Mouse (Mus musculus) kidney, adult 9 months (tissue): ENCODE results near the gene Wdpcp.

Experiments
- DNase-seq: peaks from one replicate; pipeline ENCODE4 v3.0.0; 2022

The Wdpcp gene

GRCm38 (mm10) chr11:21569456-21570108, 2.5 kb upstream of the Wdpcp start:
- peak; percentile 60 for DNase-seq

DNA sequence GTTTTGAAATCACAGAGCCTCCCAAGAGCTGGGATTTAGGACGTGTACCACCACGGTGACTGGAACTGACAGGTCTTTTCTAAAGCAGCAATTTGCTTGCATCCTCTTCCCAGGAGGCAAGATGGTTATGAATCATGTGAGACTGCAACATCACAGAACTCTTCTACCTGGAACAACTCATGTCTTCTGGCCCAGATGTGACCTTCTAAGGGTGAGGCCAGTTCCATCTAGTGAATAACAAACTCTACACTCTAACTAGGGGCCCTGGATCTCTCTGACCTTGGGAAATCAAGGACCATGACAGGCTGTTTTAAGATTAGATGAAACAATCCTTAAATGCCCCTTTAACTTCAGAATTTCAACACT, 1.9 kb upstream of the Wdpcp start:
- peak; percentile 66 for DNase-seq

DNA sequence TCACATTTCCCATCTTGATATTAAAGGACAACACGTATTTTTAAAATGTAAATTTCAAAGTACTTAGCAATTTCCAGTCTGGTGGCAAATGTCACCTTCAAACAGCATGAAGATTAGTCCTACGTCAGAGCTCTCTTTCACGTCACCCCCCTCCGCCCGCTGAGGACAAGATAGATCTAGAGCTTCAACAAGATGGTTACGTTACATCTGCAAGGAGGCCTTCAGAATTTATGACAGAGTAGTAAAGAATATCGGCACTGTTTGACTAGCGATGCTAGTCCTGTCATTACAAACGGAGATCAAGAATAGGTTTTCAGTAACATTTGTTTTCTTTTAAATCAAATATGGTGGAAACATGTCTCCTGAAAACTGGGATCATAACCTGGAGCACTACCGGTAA, 1.1 kb upstream of the Wdpcp start:
- DNase-seq: peak; percentile 73

- no peak for DNase-seq
Observed at GRCm38 (mm10) chr11:21581472-21581871, 9.4 kb downstream of the Wdpcp start.

- DNase-seq: no peak
Observed at GRCm38 (mm10) chr11:21583286-21583685, 11.3 kb downstream of the Wdpcp start.

GRCm38 (mm10) chr11:21602497-21602896, 30.5 kb downstream of the Wdpcp start:
- no peak for DNase-seq

- DNase-seq: no peak
Observed at GRCm38 (mm10) chr11:21615915-21616314, 43.9 kb downstream of the Wdpcp start.

DNA sequence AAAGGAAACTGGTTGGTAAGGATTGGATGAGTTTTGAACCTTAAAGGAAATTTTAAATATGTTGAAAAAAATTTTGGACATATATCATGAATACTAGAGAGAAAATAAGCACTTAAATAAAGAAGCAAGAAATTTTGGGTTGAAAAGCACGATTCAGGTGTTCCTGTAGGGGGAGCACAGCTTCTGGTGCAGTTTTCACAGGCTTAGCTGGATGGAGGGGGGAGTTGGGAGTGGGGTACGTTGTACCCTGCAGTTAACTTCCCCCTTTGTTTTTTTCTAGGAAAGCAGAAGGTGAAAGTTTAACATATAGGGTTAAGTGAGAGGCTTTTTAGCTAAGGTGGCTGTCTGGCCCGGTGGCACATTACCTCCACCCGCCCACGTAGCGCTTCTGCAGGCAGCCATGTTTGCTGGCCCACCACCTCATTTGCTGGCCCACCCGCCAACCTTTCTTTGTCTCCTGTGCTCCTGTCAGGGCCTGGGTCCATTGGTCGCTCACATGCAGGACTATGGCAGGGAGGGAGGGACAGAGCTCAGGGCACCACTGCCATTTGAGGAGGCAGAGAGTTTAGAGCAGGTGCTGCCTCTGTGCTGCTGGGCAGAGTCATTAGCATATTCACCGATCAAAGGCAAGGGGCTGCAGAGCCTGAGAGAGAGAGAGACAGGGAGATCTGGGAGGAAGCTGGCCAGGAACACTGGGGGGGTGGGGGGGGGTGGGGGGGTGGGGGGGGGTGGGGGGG, 62.3 kb downstream of the Wdpcp start:
- no peak for DNase-seq

- no peak for DNase-seq
Observed at GRCm38 (mm10) chr11:21638341-21638740, 66.3 kb downstream of the Wdpcp start.

- DNase-seq: no peak
Observed at GRCm38 (mm10) chr11:21639534-21639933, 67.5 kb downstream of the Wdpcp start.

DNA sequence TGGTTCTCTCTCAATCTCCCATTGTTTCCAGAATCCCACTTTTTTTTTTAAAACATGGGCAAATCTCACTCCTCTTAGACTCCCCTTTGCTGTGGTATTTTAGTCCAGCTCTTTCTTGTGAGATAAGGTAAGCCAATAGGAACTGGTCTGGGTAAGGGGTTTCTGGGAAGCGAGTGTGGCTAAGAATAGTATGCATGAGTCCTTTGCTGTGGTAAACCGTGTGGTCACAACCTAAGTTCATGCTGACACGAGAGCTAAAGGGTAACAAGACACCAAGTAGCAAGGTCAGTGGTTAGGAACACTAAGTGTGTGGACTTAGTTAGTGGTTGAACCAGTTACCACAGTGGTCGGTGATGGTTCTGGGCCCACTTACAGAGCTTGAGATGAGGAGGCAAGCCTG, 72.2 kb downstream of the Wdpcp start:
- DNase-seq: no peak

GRCm38 (mm10) chr11:21646136-21646535, 74.1 kb downstream of the Wdpcp start:
- DNase-seq: no peak

- peak; percentile 42 for DNase-seq
Observed at GRCm38 (mm10) chr11:21658985-21659384, 87.0 kb downstream of the Wdpcp start.

DNA sequence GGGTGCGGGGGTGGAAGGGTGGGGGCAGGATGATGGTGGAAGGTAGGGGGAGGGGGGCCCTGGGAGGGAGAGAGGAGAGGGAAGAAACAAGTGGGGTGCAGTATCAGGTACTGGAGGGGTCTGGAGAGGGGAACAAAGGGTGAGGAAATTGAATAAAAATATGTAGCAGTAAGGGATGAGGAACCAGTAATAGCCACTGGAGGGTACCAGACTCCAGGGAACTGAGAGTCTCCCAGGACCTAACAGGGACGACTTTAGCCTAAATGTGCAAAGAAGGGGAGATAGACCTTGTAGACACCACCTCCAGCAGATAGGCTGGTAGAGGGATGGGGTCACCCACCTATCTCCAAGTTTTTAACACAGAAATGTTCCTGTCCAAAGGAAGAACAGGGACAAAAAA, 105.0 kb downstream of the Wdpcp start:
- no peak for DNase-seq

DNA sequence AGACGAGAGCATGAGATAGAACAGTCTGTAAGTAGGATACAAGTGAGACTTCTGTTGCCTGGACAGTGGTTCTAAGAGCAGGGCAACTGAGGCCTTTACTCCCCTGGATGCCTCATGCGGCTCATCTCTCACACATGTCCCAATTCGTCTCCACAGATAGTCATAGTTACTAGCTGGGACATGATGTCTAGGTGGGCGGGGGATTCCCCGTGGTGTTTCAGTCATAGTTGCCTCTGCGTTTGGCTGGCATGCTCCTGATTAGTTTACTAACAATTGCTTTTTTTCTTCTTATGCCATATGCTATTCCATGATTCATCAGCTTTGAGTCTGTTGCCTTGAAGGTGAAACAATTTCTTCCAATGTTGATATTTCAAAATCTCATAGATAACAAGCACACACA, 116.4 kb downstream of the Wdpcp start:
- DNase-seq: no peak

DNA sequence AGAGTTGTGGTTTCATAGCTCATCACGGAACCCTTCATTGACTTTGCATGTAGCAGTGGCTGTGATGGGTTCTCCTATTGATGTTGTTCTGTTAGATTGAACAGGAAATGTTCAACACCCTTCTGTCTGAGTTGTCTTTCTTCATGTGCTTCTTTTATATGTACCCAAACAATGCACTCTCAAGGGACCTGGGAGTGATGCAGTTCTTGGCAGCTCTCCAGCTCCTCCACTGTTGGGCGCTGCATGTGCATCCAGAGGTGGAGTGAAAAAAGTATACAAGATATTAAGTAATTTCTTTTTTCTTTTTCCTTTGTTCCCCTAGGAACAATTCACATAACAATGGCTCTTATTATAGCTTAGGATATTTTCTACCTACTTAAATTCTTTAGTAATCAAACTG, 118.7 kb downstream of the Wdpcp start:
- no peak for DNase-seq

DNA sequence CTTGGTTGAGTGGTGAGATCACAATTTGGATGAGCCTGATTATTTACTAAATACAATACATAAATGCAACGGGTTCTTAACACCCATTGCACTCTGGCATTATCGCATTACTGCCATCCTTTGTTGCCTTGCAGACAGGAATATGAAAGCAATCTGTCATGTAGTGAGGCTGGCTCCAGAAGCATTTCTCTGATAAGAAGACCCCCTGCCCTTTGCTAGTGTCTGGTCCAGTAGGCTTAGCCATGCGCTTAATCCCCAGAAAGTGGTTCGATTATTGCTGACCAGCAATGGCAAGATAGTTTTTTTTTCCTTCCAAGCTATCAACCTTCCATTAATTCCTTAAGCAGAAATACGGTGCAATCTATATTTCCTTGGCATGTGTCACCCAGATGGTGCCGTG, 122.1 kb downstream of the Wdpcp start:
- no peak for DNase-seq

- DNase-seq: no peak
Observed at GRCm38 (mm10) chr11:21697642-21698041, 125.6 kb downstream of the Wdpcp start.

GRCm38 (mm10) chr11:21713508-21713907, 141.5 kb downstream of the Wdpcp start:
- no peak for DNase-seq

DNA sequence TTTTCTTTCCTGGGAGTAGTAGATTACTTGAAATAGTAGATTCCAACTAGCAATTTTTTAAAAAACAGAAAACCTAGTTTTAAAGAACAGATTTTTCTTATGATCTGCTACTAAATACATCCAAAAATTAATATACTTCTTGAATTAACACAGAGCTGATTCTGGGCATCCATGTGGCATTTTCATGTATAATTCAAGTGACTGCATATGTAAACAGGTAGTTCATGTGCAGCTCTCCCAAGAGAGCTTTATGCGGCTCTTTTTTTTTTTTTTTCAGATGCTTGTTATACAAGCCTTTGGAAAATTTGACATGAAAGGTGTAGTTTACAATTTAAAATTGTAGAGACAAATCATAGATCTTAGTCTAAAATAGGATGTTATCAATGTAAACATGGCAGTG, 142.0 kb downstream of the Wdpcp start:
- DNase-seq: no peak

GRCm38 (mm10) chr11:21726329-21726728, 154.3 kb downstream of the Wdpcp start:
- no peak for DNase-seq

GRCm38 (mm10) chr11:21729056-21729455, 157.0 kb downstream of the Wdpcp start:
- no peak for DNase-seq

DNA sequence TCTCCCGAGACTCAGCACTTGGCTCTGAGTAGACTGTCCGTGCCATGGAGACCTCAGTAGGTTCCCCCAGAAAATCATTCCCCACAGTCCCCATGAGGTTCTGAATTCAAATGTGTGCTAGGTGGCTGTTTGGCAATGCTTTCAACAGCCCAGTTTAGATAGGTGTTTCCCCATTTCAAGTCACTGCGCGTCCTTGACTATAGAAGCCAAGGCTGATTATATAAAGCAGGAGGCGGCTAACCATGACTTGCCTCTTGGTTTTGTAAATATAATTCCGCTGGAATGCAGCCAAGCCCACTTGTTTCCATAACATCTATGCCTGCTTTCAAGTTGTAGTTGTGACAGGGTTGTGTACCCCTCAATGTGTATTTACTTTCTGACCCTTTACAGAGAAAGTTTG, 157.9 kb downstream of the Wdpcp start:
- DNase-seq: peak; percentile 31

GRCm38 (mm10) chr11:21735272-21735671, 163.2 kb downstream of the Wdpcp start:
- DNase-seq: no peak

DNA sequence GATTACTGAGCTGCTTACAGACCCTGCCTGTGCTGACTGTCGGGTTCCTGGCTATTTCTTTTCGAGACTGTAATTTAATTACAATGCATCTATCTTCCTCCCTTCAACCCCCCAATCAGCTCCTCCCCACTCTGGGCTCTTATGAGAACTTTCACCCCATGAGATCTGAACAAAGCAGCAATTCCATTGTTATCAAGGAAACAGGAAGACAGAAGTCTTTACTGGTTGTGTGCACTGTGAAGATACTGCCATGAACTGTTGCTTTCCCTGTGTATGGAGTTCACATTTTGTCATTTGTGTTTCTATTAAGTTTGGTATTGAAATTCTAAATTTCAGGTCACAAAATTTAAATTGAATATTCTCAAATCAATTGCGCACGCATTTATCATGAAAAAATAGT, 177.5 kb downstream of the Wdpcp start:
- DNase-seq: no peak
